Mouse (Mus musculus): ENCODE results near the gene Elk3. TPM values are rescaled to one million over a fixed set of nuclear protein-coding genes. Genes with fewer than 3 reads are reported as not detected.

The Elk3 gene
- polyA plus RNA-seq, 1 experiment from 2014 or later: 34.4 TPM

DNA sequence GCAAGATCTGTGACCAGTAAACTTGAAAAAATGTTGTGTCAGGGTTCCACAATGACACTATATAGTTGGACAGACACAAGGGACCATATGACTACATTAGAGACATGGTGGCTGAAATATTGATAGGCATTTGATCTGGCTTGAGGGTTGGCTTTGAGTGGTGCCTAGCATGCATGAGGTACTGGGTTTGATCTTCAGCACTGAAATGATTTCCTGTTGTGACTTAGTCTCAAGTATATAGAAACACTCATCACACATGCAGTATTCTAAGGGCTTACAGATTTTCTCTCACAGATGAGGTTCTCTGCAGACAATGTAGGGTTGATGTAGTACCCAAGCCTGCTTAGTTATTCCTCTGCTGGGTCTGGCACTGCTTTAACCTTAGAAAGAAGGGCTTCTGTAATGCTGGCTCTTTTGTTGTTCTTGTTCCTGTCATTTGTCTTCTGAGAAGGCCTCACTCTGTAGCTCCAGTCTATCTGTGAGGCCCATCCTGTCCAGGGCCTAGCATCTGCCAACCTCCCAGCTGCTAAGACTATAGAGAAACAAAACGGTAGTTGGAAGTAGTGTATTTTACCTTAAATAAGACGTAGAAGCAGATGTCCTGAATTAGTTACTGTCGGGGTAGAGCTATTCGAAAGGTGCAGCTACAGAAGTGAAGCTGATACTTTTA is 105.5 kb downstream of the Elk3 start:
- H3K36me3 ChIP-seq (ENCODE audit: control insufficient read depth, insufficient read depth, low read length): peaks cover 4% of the 10 kb centered on the region; the same call in 1 of the 2 replicates
- ATAC-seq (ENCODE audit: low read depth) (no peak), DNase-seq (ENCODE audit: low spot score) (no peak)
- no peaks in the 10 kb centered on the region for H3K27me3 ChIP-seq (replicated peaks; ENCODE audit: control insufficient read depth, insufficient read depth, low read length)
- H3K4me2 ChIP-seq (ENCODE audit: low read depth, low read length): no peak overlapping the region
- H3K27ac ChIP-seq (replicated peaks; ENCODE audit: low read depth, low read length): no peak overlapping the region
- H3K4me3 ChIP-seq (ENCODE audit: low read depth, low read length): no peak overlapping the region
- no peaks in the 10 kb centered on the region for H3K9me3 ChIP-seq (ENCODE audit: control insufficient read depth, low read length)
- no peak overlapping the region for H3K9ac ChIP-seq (ENCODE audit: low read depth, low read length)
- H3K4me1 ChIP-seq (ENCODE audit: control insufficient read depth, insufficient read depth, low read length): no peaks in the 10 kb centered on the region
- 71% methylated on average over 4 of the region's 4 CpGs for WGBS

GRCm38 (mm10) chr10:93201846-93202458 is 109.0 kb downstream of the Elk3 start:
- Histone ChIP-seq H3K4me2 (ENCODE audit: low read depth, low read length) (no peak overlapping the region), H3K36me3 (ENCODE audit: control insufficient read depth, insufficient read depth, low read length) (peaks cover 12% of the 10 kb centered on the region; the same call in 1 of the 2 replicates), H3K9me3 (ENCODE audit: control insufficient read depth, low read length) (no peaks in the 10 kb centered on the region), H3K4me1 (ENCODE audit: control insufficient read depth, insufficient read depth, low read length) (no peaks in the 10 kb centered on the region), H3K27ac (replicated peaks; ENCODE audit: low read depth, low read length) (no peak overlapping the region), H3K27me3 (replicated peaks; ENCODE audit: control insufficient read depth, insufficient read depth, low read length) (no peaks in the 10 kb centered on the region), H3K9ac (ENCODE audit: low read depth, low read length) (no peak overlapping the region), H3K4me3 (ENCODE audit: low read depth, low read length) (no peak overlapping the region)
- no peak for ATAC-seq (ENCODE audit: low read depth)
- 93% methylated on average over 6 of the region's 6 CpGs for WGBS
- no peak for DNase-seq (ENCODE audit: low spot score)

DNA sequence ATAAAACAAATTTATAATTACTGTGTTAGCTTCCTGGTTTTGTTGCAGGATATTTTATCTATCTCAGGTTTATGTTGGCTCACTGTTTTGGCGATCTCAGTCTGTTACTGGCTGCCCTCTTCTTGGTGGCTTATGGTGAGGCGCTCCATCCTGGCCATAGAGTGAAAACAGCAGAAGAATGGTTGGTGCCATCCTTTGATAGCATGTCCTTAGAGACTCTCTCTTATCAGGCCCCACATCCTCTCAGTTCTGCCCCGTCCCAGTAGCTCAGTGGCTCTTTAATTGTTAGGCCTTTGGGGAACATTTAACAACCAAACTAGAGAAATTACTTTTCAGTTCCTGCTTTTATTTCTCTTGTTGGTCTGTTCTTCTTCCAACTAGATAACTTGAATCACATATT is 112.0 kb downstream of the Elk3 start:
- Histone ChIP-seq H3K27ac (replicated peaks; ENCODE audit: low read depth, low read length) (no peak overlapping the region), H3K9me3 (ENCODE audit: control insufficient read depth, low read length) (no peaks in the 10 kb centered on the region)

More for the DNA sequence above, 112.0 kb downstream of the Elk3 start:
- peaks cover 11% of the 10 kb centered on the region for H3K4me1 ChIP-seq (ENCODE audit: control insufficient read depth, insufficient read depth, low read length)
- 96% methylated on average over 3 of the region's 3 CpGs for WGBS
- no peak overlapping the region for H3K9ac ChIP-seq (ENCODE audit: low read depth, low read length)
- H3K27me3 ChIP-seq (replicated peaks; ENCODE audit: control insufficient read depth, insufficient read depth, low read length): no peaks in the 10 kb centered on the region
- no peak overlapping the region for H3K4me3 ChIP-seq (ENCODE audit: low read depth, low read length)
- ATAC-seq (ENCODE audit: low read depth) (no peak), DNase-seq (ENCODE audit: low spot score) (no peak)
- no peak overlapping the region for H3K4me2 ChIP-seq (ENCODE audit: low read depth, low read length)
- peaks cover 12% of the 10 kb centered on the region; the same call in 1 of the 2 replicates for H3K36me3 ChIP-seq (ENCODE audit: control insufficient read depth, insufficient read depth, low read length)

Other genes starting within 250 kb of the Elk3 start
- gene Cfap54, start 229.5 kb downstream of the Elk3 start, polyA plus RNA-seq (2014; fragmentation: Nextera tagmentation; extraction: Ambion mirVana): 0.75 and 1.8 TPM in 2 replicates
- 23.8 and 26.9 TPM in 2 replicates for gene Cdk17, start 150.3 kb downstream of the Elk3 start, polyA plus RNA-seq (2014; fragmentation: Nextera tagmentation; extraction: Ambion mirVana)
- 172 and 212 TPM in 2 replicates for gene Lta4h, start 142.3 kb upstream of the Elk3 start, polyA plus RNA-seq (2014; fragmentation: Nextera tagmentation; extraction: Ambion mirVana)
- 0.61 TPM in 1 of 2 replicates, not detected in the other for gene Hal, start 177.6 kb upstream of the Elk3 start, polyA plus RNA-seq (2014; fragmentation: Nextera tagmentation; extraction: Ambion mirVana)
- 0.18 and 0.21 TPM in 2 replicates for gene Amdhd1, start 228.9 kb upstream of the Elk3 start, polyA plus RNA-seq (2014; fragmentation: Nextera tagmentation; extraction: Ambion mirVana)
- gene Ccdc38, start 229.5 kb upstream of the Elk3 start, polyA plus RNA-seq (2014; fragmentation: Nextera tagmentation; extraction: Ambion mirVana): 0.71 and 0.90 TPM in 2 replicates